Mouse (Mus musculus): ENCODE data around the gene Krt31.

The Krt31 gene

DNA sequence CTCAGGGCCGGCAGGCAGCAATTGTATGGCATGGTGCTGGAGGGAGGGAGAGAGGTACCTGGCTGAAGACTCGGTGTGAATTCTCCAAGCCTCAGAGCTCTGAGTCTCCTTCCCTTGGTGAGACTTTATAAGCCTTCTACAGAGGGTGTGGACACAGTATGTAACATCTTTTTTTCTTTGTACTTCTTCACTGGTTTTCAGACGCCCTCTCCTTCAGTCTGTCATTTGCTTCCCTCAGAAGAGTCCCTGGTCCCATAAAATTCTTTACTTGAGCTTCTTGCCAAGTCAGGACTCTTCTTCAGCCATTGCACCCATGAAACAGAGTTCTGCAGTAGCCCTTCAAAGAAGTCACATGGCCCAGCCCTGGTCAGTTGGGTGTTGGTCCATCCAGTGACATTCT, at the start of gene Krt31:
Gene Krt31 (minus strand): TSS at position 101 of the 400 bp plus-strand sequence.
- DNase-seq (ENCODE audit: low spot score): no peak

DNA sequence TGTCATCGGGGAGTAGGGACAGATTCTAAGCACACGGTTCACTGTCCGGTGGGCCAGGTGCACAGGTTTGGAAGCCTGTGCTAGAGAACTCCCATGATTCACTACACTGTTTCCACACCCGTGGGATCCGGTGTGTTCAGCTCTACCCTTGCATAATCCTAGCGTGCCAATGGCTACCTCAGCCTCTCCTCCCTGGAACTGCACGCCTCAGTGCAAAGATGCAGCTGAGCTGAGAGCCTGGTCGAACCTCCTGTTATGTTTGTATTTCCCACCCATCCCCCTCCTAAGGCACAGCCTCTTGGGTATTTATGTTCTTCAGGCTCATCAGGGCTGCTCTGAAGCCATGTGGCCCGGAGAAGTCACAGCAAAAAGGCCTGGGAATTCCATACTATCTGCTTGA, 47.5 kb upstream of the Krt31 start:
- DNase-seq (ENCODE audit: low spot score): no peak

DNA sequence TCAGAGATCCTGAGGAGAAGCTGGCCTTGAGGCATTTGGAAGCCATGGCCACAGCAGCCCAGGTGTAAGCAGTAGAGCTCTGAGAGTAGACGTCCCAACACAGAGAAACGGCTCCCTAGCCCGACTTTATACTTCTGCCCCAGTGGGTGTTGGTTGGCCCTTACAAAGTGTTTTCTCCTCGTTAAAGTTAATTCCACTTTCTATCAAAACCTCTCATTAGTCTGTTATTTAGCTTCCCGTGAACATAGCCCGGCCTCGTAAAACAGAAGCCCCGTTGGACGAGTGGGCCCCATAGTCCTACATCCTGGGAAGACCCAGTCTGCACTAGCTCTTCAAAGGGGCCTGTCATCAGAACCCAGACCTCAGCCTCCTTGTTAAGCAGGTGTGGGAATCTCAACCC, 45.8 kb upstream of the Krt31 start, which contains the start of gene Krt35:
Gene Krt35 (minus strand): TSS at position 101 of the 400 bp plus-strand sequence.
- DNase-seq (ENCODE audit: low spot score): no peak

DNA sequence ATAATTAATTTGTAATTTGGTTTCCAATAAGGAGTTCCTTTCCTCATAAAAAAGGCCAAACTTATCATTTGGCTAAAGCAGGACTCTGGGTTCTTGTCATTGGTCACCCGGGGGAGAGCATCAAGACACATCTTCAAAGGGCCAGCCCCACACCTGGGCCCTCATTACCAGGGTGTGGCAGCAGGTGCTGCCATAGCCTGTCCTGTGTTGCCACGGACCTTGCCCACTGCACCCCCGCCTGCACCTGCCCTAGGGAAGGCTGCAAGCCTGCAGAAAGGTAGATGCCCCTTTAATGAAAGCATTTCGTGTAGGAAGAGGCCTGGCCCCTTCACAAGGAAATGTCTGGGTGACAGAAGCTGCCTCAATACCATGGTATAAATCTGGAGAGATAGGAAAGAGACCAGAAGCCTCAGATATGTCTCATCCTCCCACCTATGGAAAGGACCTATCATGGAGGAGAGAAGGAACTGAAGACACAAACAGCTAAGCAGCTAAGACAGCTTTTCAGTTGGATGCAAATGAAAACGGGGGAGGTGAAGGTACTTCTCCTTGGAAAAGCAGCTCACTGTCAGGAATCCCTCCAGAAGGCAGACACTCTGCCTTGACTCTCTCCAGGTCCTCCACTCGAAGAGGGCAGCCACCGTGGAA, 38.2 kb upstream of the Krt31 start:
- no peak for DNase-seq (ENCODE audit: low spot score)

DNA sequence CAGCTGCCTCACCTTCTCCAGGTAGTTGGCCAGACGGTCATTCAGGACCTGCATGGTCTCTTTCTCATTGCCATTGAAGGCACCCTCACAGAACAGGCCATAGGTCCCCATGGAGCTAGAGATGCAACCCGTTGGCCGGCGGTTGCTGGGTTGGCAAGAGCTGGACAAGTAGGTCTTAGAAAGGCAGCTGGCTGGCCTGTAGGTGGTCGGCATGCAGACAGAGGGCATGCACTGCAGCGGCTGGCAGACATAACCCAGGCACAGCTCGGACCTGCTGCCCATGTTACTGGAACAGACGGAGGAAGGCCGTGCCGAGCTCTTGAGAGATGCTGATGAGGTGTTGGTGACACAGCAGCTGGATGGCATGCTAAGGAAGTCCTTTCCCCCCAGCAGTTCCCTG, 37.5 kb upstream of the Krt31 start, which contains the start of gene Krt32:
Gene Krt32 (minus strand): TSS at position 366 of the 400 bp plus-strand sequence.
- DNase-seq (ENCODE audit: low spot score): no peak

DNA sequence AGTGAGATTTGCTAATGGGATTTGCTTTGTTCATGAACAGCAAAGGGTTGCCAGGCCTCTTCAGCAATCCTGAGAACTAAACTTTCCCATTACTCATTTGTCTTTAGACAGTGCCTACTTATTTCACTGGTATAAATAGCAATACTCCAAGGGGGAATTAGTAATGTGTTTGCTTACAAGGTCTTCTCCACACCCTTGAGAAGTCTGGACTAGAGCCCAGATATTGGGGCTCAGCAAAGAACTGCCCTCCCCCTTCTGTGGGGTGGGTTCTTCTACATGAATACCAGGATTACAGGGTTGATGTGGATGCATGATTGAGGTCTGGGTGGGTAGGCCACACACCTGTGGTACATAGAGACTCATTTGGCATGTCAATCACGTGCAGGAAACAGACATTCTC, 23.5 kb upstream of the Krt31 start:
- no peak for DNase-seq (ENCODE audit: low spot score)

DNA sequence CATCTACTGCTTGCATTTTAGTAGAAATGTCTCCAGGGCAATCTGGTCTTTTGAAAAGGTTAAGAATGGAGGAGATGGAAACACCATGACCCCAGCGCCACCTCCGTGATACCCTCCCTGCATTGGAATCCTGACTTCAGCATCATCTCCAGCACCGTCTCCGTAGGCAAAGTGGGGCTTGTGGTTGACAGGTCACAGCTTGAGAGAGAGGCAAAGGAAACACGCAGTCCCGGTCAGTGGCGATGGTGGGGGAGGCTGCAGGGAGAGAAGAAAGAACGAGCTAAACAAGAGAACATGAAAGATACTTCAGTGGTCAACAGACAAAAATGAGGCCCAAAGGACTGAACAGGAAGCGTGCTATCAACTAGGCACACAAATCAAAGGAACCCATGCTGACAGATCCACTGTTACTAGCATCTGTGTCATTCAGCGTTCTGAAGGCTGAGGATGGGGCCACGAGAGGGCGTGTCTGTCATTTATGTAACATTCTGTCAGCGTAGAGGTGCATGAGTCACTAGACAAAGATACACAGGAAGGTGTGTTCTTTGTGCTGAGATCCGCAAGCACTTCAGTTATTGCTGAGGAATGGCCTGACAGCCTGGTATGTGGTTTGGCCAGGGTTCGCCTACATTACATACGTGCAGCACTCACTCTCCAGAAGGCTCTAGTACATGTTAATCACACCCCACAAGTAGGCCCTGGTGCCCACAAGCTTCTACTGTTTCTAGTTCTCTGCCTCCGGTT, 17.1 kb upstream of the Krt31 start:
- no peak for DNase-seq (ENCODE audit: low spot score)

DNA sequence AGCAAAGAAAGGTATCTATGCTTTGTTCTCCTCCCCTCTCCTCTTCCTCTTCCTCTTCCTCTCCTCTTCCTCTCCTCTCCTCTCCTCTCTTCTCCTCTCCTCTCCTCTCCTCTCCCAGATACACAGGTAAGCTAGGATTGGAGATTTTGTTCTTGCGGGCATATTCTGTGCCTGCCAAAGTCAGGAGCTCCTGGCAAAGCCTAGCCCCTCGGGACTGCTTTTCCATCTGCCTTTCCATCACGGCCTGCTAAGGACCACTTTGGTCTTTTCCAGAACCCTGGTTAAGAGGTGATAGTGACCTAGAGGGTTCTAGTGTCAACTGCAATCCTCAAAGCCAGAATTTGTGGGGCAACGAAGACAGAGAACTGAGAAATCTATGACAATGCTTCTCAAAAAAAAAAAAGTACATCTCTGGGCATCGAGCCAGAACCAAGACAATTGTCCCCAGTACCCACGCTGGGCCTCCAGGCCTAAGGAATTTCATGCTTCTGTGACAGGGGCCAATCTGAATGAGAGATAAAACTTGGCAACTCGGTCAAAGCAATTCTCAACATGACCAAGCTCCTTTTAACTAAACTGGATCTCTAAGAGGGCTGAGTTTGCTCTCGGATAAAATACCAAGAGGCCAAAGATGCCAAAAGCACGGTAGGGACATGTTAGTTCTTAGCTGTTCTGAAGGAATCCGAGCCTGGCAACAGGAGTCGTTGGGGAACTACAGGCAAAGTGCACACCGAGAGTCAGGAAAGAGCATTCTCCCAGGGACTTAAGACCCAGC, 16.1 kb upstream of the Krt31 start:
- DNase-seq (ENCODE audit: low spot score): no peak

DNA sequence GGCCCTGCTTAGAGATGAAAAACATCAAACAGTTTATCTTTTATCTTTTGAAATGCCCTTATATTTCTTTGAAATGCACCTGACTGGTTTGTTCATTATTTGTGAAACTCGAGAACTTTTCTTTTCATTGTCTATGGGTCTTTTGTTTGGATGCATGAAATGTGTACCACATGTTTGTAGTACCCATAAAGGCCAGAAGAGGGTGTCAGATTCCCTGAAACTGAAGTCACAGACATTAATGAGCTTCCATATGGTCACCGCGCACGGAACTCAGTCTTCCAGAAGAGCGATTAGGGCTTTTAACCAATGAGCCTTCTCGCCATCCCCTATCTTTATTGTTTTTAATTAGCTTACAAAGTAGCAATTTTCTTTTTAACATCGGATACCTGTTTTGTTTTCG, 8.5 kb upstream of the Krt31 start:
- no peak for DNase-seq (ENCODE audit: low spot score)

DNA sequence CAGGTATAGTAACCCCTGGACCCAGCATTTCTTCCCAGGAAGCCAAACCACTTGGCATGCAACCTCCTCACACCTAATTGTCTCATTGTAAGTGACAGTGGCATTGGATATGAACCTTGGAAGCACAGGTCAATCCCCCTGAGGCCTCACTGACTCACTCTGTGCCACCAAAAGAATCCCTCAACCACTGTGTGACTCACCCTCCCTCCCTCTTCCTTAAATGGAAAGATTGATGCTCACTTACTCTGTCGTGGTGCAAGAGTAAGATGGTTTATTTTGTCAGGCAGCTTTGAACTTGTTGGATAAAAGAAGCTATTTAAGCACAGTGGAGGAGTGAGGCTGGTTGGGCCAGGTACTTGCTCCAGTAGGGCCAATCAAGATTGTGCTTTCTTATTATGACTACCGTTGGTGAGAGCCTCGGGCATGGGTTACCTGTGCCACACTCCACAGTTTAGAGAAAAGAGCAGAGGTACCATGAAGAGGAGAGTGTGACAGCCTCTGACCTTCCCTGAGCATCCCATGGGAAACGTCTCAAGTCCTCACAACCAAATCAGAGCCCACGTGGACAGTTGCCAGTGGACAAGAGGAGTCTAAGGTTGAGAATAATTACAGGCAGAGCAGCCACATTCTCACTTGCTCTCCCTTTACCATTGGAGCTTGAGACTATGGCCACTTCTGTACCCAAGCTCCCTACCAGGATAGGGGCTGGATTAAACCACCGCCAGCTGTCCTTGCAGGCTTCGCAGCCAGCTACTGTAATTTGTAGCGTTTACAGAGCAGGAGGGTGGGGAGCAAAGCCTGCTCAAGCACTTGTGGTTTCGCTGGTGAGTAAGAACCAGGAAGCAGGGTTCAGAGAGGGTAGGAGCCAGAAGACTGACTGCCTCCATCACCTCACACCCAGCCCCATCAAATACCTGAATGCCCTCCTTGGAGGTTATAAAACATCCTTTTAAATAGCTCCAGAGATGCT, 5.6 kb upstream of the Krt31 start:
- DNase-seq (ENCODE audit: low spot score): no peak

DNA sequence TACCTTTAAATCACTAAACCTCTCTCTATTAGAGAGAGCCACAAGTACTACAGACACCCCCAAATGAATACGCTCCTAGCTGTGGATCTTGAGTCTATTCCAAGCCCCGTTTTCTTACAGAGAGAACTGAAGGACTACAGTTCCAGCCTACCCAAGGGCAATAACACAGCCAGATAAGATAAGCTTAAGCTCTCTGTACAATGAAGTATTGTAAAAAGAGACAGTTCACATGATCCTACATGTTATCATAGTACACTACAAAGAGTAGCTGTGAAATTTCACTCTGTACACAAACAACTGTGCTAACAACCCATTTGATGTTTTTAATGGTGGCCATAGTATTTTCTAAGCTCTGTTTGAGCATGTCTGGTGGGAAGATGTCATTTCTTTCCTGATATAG, 3.2 kb downstream of the Krt31 start:
- DNase-seq (ENCODE audit: low spot score): no peak

DNA sequence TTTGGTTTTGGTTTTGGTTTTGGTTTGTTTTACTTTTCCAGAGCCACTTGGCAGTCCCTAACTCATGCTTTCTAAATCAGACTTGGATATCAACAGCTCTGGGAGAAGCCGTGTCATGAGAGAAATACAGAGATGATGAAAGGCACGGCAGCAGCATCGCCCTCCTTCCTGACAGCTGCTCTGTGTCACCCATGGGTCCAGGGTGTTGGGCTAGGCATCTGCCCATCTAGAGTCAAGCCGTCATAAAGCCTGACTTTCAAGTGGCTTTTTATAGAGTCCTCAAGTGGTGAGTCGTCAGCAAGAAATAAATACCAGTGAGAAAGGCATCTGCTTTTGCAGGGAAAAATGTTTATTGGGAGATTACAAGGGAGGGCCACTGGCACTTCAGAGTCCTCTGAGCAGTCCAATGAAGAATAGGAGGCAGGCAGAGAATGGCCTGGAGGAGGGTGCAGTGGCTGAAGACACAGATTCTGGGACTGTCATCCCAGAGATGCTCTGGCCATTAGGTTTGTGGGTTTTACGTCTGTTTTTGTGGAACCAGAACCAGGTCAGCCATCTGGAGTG, 4.0 kb downstream of the Krt31 start:
- no peak for DNase-seq (ENCODE audit: low spot score)

DNA sequence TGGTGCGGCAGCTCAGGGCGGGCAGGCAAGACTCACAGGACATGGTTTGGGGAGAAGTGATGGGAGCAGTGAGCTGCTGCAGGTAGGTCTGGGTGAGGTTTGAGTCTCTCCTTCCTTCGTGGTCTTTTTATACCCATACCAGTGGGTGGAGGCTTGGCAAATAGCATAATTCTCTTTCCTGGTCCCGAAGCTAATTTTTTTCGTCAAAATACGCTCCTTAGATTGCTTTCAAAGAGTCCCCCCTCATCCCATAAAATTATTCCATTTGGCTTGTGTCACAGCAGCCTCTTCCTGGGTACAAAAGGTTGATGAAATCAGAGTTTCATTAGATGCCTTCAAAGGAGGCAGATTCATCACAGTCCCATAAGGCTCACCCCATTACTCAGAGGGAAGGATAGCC, 8.9 kb downstream of the Krt31 start, which contains the start of gene Krt34:
Gene Krt34 (minus strand): TSS at position 101 of the 400 bp plus-strand sequence.
- DNase-seq (ENCODE audit: low spot score): no peak

DNA sequence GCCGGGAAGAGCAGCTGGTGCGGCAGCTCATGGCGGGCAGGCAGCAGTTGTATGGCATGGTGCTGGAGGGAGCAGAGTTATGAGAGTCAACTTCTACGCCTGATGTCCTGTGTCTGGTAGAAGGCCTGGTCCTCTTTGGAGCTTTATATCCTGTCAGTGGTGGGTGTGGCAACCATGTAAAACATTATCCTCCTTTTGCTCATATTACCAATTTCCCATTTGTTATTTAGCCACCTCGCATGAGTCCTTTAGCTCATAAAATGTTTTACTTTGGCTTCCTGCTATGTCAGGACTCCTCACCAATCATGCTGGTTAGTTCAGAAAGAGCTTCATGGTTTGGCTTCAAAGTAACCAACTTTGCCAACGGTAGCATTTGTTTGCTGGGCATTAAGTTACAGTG, 20.6 kb downstream of the Krt31 start, which contains the start of gene Krt33b:
Gene Krt33b (minus strand): TSS at position 101 of the 400 bp plus-strand sequence.
- DNase-seq (ENCODE audit: low spot score): no peak

DNA sequence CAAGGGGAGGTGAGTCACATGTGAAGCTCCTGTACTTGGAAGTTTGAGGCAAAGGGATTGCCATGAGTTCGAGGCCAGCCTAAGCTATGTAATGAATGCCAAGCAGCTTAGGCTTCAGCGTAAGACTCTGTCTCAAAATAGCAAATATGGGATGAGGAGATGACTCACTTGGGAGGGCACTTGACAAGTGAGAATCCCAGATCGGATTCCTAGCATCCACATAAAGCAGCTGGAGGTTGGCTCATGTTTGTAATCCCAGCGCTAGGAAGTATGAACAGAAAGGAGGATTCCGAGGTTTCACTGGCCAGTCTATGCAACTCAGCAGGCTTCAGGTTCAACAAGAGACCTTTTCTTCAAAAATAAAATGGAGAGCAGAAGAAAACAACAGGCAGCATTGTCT, 28.9 kb downstream of the Krt31 start:
- no peak for DNase-seq (ENCODE audit: low spot score)

DNA sequence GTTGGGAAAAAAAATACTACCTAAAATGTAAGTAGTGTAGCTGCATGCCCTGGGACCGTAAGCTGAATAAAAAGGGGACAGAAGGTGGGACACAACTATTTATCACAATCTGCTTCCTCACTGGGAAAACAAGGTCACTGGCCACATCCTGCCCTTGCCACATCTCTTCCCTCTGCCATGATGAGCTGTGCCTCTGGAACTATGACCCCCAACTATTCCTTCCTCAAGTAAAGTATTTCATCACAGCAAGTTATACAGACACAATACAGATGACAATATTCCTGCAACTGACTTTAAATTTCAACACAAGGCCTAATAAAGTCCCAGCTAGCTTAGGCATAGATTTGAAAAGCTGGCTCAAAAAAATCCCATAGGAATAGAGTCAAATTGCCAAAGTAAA, 30.9 kb downstream of the Krt31 start:
- DNase-seq (ENCODE audit: low spot score): no peak

DNA sequence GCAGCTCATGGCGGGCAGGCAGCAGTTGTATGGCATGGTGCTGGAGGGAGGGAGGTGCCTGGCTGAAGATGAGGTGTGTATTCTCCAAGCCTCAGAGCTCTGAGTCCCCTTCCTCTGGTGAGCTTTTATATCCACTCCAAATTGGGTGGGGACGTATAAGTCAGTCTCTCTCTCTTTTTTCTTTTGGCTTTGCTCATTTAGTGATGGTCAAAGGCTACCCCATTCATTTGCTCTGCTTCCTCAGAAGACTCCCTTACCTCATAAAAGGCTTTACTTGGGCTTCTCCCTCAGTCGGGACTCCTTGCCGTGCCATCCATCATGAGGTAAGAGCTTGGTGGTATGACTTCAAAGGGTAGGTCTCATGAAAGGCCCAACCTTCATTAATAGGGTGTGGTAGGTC, 34.2 kb downstream of the Krt31 start, which contains the start of gene Krt33a:
Gene Krt33a (minus strand): TSS at position 101 of the 400 bp plus-strand sequence.
- DNase-seq (ENCODE audit: low spot score): no peak

DNA sequence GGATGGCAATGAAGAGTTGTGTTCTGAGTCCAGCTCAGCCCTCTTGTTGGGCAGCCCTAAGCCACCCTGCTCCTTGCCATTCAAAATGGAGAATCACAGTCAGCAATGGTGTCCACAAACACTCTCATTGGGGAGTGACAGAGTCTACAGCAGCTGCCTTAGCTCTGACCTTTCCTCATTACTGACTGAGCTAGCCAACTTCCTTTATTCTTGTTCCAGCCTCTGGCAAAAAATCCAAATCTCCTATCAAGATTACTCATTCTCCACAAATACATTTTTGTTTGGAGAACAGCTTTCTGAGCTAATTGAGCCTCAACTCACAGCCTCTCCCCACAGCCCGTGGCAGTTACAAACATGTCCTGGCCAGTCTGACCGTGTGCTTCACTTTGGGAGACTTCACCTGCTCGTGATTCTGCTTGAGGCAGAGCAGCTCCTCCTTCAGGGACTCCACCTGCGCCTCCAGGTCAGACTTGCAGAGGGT, 36.6 kb downstream of the Krt31 start:
- DNase-seq (ENCODE audit: low spot score): no peak

DNA sequence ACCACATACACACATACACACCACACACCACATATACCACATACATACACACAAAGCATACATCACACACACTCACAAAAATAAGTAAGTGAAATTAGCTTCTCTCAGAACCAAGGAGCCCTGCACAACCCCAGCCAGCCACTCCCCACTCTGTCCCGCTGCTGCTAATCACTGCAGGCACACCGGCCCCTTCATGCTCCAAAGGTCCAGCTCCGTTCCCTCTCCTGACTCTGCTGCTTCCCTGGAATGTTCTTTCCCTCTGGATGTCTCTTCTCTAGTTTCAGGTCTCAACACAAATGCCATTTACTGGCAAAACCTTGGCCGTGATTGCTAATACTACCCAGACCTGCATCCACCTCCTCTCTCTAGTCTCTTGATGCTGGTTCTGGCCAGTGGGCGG, 39.7 kb downstream of the Krt31 start:
- DNase-seq (ENCODE audit: low spot score): no peak

DNA sequence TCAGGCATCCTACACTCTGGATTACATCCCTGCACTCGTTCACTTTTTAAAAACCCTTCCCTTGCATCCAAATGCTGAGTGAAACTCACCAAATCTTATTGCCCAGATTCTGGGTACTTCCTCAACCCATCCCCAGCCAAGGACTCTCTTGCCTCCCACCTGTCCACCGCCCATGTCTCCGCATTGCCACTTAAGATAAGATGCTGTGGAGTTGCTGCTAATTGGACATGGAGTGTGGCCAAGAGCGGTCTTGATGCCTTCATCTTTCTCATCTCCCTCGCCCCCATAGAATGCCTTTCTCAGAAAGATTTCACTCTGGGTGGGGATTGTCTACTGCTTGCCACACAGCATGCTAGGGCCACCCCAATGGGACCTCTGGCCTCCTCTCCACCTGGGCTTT, 42.0 kb downstream of the Krt31 start:
- no peak for DNase-seq (ENCODE audit: low spot score)

DNA sequence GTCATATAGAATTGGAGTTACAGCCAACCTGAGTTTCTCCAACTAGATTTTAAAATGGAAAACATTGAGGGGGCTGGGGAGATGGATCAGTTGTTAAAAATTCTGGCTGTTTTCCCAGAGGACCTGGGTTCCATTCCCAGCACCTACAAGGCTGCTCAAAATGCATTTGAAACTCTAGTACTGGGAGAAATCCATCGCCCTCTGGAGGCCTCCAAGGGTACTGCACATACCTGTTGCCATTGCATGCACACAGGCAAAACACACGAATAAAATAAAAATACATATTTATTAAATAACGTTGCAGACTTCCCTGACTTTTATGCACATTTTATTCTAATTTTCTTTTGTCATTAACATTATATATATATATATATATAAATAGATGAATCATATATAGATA, 43.7 kb downstream of the Krt31 start:
- no peak for DNase-seq (ENCODE audit: low spot score)
